Mouse (Mus musculus) kidney, postnatal 0 days (tissue): Measurements from ENCODE around the gene Ppl. TPM values are rescaled to one million over a fixed set of nuclear protein-coding genes. Genes with fewer than 3 reads are reported as not detected.
A peak's percentile ranks its signal among the peaks of the same experiment; 100 is the strongest.

Experiments
- ATAC-seq: fragments of 200-750 bp; cut with Nextera tagmentation; replicated peaks from 2 replicates; pipeline ENCODE4 v1.8.0; 2017; ENCODE audit warnings: low read depth, moderate number of reproducible peaks, moderate TSS enrichment, moderate library complexity; ENCODE audit not compliant: low FRiP score
- DNase-seq: peaks from one replicate; pipeline ENCODE4 v3.0.0-alpha.2; 2016; ENCODE audit warnings: low spot score
- H3K27ac ChIP-seq: fragments of 300-500 bp; sonication (generic); 2 replicates; pipeline ENCODE4 v1.5.1; 2014; ENCODE audit warnings: mild to moderate bottlenecking
- H3K27me3 ChIP-seq: fragments of 300-500 bp; sonication (generic); 2 replicates; pipeline ENCODE4 v1.6.1; 2014; ENCODE audit warnings: low read length, mixed read lengths; ENCODE audit not compliant: insufficient read depth
- H3K36me3 ChIP-seq: fragments of 300-500 bp; sonication (generic); 2 replicates; pipeline ENCODE4 v1.6.1; 2014; ENCODE audit warnings: low read length, mixed read lengths; ENCODE audit not compliant: insufficient read depth
- H3K4me1 ChIP-seq: fragments of 300-500 bp; sonication (generic); replicated peaks from 2 replicates; pipeline ENCODE4 v1.6.1; 2014; ENCODE audit warnings: antibody characterized with exemption, low read length, mixed read lengths; ENCODE audit not compliant: insufficient read depth
- H3K4me2 ChIP-seq: fragments of 300-500 bp; sonication (generic); 2 replicates; pipeline ENCODE4 v1.6.1; 2014; ENCODE audit warnings: mild to moderate bottlenecking, low read length, moderate library complexity, mixed read lengths
- H3K4me3 ChIP-seq: fragments of 300-500 bp; sonication (generic); replicated peaks from 2 replicates; pipeline ENCODE4 v1.5.1; 2014; ENCODE audit warnings: low read depth, low read length
- H3K9ac ChIP-seq: fragments of 300-500 bp; sonication (generic); 2 replicates; pipeline ENCODE4 v1.6.1; 2014; ENCODE audit warnings: low read depth, low read length
- H3K9me3 ChIP-seq: fragments of 300-500 bp; sonication (generic); replicated peaks from 2 replicates; pipeline ENCODE4 v1.6.1; 2016; ENCODE audit warnings: low read length, inconsistent platforms, mixed read lengths
- CTCF ChIP-seq: IDR thresholded peaks from 2 replicates; pipeline ENCODE4 v1.5.1; 2016; ENCODE audit warnings: antibody characterized with exemption, low read depth, mild to moderate bottlenecking, moderate library complexity
- WGBS: fragments of 180-500 bp; shearing (Covaris S2); extraction: QIAGEN DNeasy Blood & Tissue Kit; methylation state at CpG from one replicate; pipeline ENCODE4 v1.1.7; 2014; 5-methylcytosine and 5-hydroxymethylcytosine counted together
- polyA plus RNA-seq: library from polyadenylated mRNA; unstranded; fragments of >200 nt; fragmentation: Nextera tagmentation; extraction: Ambion mirVana; gene quantifications from 2 replicates; pipeline ENCODE4 v1.2.1, GENCODE M21; 2015

Ppl gene
- polyA plus RNA-seq, 1 experiment from 2014 or later = 2.8 TPM

DNA sequence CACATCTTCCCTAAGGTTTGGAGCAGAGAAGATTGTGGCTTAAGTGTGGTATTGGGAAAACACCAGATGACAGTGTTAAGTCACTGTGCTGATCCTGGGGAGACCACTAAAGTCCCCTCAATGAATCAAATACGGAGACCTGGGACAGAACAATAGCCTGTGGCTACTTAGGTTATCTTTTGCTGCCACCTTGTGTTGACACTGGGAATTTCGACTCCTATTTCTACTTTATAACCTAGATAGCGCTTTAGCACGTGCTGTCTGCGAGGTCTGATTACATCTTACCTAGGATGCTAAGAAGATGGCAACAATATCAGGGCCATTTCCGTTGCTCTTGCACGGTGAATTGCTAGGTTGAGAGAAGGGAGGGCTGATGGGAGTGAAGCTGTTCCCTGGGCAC, 13.3 kb upstream of the Ppl start:
- H3K27me3 ChIP-seq = 0 out of 2 replicates have a peak, but pooled peaks cover 4% of the 10 kb centered on the region
- under 1% methylated on average over 7 of the region's 7 CpGs for WGBS
- H3K4me3 ChIP-seq = no peak overlapping the region
- peaks cover 9% of the 10 kb centered on the region; the same call in 1 of the 2 replicates for H3K4me1 ChIP-seq
- DNase-seq = peak; percentile 89
- ATAC-seq = no peak
- no peaks in the 10 kb centered on the region for H3K9me3 ChIP-seq
- no peaks in the 10 kb centered on the region for H3K36me3 ChIP-seq
- no peak overlapping the region for H3K9ac ChIP-seq
- peak; percentile 87 for TF ChIP-seq CTCF
- no peak overlapping the region for H3K27ac ChIP-seq
- 0 out of 2 replicates have a peak overlapping the region, but pooled peaks have one; percentile 7 for H3K4me2 ChIP-seq

DNA sequence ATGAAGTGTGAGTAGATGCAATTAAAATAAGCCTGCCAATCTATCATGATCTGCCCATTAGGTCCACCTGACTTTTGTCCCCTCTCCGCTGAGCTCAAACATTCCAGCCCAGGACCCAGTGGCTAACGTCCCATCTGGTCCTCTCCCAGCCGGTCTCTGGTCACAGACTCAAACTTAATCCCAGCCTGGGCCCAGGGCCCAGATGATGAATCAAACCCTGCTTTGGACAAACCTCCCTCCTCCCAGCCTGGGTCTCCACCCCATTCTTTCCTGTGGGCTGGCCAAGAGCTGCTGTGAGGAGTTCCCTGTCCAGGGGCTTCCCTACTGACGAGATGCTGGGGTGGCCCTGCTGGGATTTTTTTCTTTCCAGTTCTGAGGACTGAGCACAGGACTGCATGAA, 7.5 kb upstream of the Ppl start:
- H3K27ac ChIP-seq = no peak overlapping the region
- ATAC-seq = no peak
- no peak overlapping the region for H3K9ac ChIP-seq
- no peaks in the 10 kb centered on the region for H3K4me1 ChIP-seq
- no peaks in the 10 kb centered on the region for H3K9me3 ChIP-seq
- H3K27me3 ChIP-seq = no peaks in the 10 kb centered on the region
- H3K4me3 ChIP-seq = no peak overlapping the region
- peak; percentile 55 for DNase-seq
- no peak overlapping the region for H3K4me2 ChIP-seq
- WGBS = 41% methylated on average over 4 of the region's 4 CpGs
- no peaks in the 10 kb centered on the region for H3K36me3 ChIP-seq
- TF ChIP-seq CTCF = no peak

DNA sequence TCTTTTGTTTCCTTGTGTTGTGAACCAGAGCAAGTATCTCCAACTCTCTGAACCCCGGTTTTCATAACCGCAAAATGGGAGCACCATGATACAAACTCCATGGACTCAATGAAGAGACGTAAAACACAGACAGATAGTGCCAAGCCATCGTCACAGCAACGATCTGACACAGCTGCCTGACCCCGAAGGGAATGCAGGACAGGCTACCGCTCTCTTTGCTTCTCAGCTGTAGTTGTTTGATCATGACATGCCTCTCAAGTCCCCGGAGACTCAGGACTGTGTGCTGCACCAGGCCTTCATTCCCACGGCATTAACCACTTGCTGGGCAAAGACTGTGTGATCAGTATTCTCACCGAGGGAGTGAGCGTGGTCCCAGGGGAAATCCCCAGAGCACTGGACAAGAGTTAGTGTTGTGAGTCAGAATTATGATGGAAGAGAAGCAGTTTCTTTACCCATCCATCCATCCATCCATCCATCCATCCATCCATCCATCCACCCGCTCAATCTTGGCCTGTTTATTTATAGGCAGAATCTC, 4.9 kb upstream of the Ppl start:
- no peak overlapping the region for H3K9ac ChIP-seq

DNA sequence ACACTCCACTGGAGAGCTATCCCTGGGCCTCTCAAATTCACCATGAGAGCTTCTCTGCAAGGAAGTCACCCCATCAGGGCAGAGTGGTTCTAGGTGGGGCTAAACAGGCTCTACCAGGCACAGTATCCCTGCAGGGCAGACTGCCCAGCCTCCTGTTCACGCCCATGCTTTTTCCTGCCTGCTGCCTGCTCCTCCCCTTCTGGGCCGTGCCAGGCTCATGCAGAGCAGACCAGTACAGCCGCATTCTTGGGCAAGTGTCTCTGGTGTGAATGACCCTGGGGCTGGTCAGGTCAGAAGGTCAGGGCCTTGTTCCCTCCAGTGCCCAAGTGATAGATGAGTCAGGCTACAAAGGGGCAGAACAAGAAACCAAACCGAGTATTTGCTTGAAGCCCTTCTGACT, 4.3 kb upstream of the Ppl start:
- ATAC-seq (peak; percentile 47), DNase-seq (peak; percentile 16)
- Histone ChIP-seq H3K36me3 (no peaks in the 10 kb centered on the region), H3K4me3 (no peak overlapping the region), H3K27ac (no peak overlapping the region), H3K9me3 (no peaks in the 10 kb centered on the region), H3K27me3 (peaks cover 17% of the 10 kb centered on the region; the same call in 1 of the 2 replicates), H3K4me1 (no peaks in the 10 kb centered on the region), H3K4me2 (no peak overlapping the region), H3K9ac (no peak overlapping the region)
- 11% methylated on average over 4 of the region's 4 CpGs for WGBS
- TF ChIP-seq CTCF = no peak

More for the DNA sequence above, 4.9 kb upstream of the Ppl start:
- no peak overlapping the region for H3K4me3 ChIP-seq
- H3K4me2 ChIP-seq = no peak overlapping the region
- DNase-seq (no peak), ATAC-seq (no peak)
- H3K27ac ChIP-seq = no peak overlapping the region
- no peaks in the 10 kb centered on the region for H3K36me3 ChIP-seq
- no peaks in the 10 kb centered on the region for H3K4me1 ChIP-seq
- H3K9me3 ChIP-seq = no peaks in the 10 kb centered on the region
- TF ChIP-seq CTCF = no peak
- H3K27me3 ChIP-seq = peaks cover 11% of the 10 kb centered on the region; the same call in 1 of the 2 replicates
- WGBS = 57% methylated on average over 12 of the region's 12 CpGs

DNA sequence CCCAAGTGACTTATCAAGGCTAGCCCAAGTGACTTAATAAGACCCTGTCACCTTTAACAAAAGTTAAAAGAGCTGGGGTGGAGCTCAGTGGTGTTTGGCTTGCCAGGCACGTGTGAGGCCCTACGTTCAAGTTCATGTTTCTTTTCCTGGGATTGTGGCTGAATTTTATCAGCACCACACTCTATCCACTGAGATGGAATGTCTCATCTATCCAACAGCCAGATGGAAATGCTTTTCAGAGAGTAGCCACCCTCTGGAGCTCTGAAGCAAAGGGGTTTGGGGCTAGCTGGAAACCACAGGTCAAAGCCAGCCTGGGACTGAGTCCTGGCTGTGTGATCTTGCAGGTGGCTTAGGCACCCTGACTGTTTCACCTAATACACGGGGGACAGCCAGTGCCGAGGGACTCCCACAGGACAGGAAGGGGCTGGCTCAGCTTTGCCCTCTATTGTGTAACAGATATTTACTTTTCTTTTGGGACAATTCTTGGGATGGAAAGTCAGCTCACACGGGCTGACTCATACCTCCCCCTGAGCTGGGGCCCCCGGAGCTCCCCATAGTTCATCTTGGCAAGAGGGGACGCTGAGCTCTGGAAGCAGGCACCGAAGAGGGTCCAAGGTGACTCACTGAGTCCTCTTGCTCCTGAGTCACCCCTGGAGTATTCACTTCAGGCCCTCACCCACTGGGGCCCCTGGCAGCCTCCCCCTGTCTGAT, 3.5 kb upstream of the Ppl start:
- Histone ChIP-seq H3K36me3 (no peaks in the 10 kb centered on the region), H3K4me2 (no peak overlapping the region), H3K4me3 (no peak overlapping the region), H3K27ac (peak overlapping the region; percentile 19; the same call in 1 of the 2 replicates), H3K4me1 (no peaks in the 10 kb centered on the region), H3K27me3 (peaks cover 18% of the 10 kb centered on the region; the same call in 1 of the 2 replicates), H3K9me3 (no peaks in the 10 kb centered on the region), H3K9ac (no peak overlapping the region)
- no peak for ATAC-seq
- no peak for DNase-seq
- 66% methylated on average over 8 of the region's 8 CpGs for WGBS
- TF ChIP-seq CTCF = no peak

DNA sequence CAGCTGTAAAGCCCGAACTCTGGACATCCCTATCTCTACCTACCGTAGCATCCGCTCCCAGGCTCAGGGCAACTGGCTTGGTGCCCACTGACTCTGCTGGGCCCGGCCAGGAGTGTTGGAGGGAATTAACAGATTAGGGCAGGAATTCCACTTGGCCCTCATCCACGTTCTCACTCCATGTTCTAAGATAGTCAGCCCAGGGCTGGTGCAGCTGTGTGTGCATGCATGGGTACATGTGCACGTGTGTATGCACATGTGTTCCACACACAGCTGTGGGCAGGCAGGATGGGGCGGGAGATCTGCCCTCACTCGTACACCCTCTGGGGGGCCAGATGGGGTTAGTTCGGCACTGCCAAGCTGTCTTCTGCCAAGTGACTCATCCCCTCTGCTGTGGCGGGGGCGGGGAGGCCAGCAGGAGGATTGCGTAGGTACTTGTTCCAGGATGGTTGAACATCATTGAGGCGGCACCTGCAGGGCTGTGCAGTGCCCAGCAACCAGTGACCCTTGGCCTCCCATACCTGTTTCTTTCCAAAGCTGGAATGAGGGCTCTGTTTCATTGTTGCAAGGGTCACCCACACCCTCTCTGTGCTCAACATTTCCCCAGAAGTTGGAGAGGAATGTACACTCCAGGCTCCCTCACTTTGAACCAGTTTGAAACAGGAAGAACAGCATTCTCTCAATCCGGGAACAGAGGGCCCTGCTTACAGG, 2.6 kb upstream of the Ppl start:
- DNase-seq = no peak
- Histone ChIP-seq H3K27me3 (peaks cover 18% of the 10 kb centered on the region; the same call in 1 of the 2 replicates), H3K9ac (no peak overlapping the region), H3K36me3 (no peaks in the 10 kb centered on the region), H3K4me2 (no peak overlapping the region), H3K27ac (peak overlapping the region; percentile 19; the same call in 1 of the 2 replicates), H3K4me1 (no peaks in the 10 kb centered on the region), H3K4me3 (no peak overlapping the region), H3K9me3 (no peaks in the 10 kb centered on the region)
- ATAC-seq = peak; percentile 57
- no peak for TF ChIP-seq CTCF
- 71% methylated on average over 14 of the region's 14 CpGs for WGBS
